Mouse (Mus musculus) stomach, postnatal 0 days (tissue): Measurements from ENCODE around the gene Celf5.

ENCODE experiments used
- CTCF ChIP-seq: IDR thresholded peaks from 2 replicates; pipeline ENCODE4 v1.5.1; 2016; ENCODE audit warnings: antibody characterized with exemption, low read depth, mild to moderate bottlenecking, moderate library complexity
- EP300 ChIP-seq: optimal IDR thresholded peaks from 2 replicates; pipeline ENCODE3; 2016; ENCODE audit warnings: antibody characterized with exemption

- TF ChIP-seq CTCF (no peak), EP300 (no peak)
Measured at GRCm38 (mm10) chr10:81426081-81426671, 56.3 kb downstream of the Celf5 start.
